12 mouse cellular contexts compared by ENCODE assay signal in genomic region chr5:121119331-121120034, GRCm38 (mm10).
DNase-seq lines count a peak whose midpoint lies in the region; ATAC-seq and TF ChIP-seq lines count a peak whose summit lies in the region.
"Had no signal": no experiment of that assay in that cellular context is flagged by ENCODE, and none has a peak within 500 bp of the region (broad histone marks: within the 10 kb centered on the region; RNA-seq: fewer than 3 reads in every experiment).

No protein-coding gene starts in this region.

- no peak for TF ChIP-seq CTCF in gastrocnemius, adult 2 months (IDR thresholded peaks at IDR 0.05)

- no peak for ATAC-seq in activated CD4-positive, CD25-positive, alpha-beta regulatory T cell, adult 4 months
- no peak for ATAC-seq in neural tube, embryonic 15.5 days (ENCODE audit: low FRiP score)
- ATAC-seq: CD4-positive, CD25-positive, alpha-beta regulatory T cell, adult 4 months; hindbrain, embryonic 16.5 days had no signal

- no peaks in the 10 kb centered on the region for H3K27me3 ChIP-seq in neural tube, embryonic 15.5 days (replicated peaks)

- H3K27ac ChIP-seq in gastrocnemius, adult 2 months, result peak overlapping the region; percentile 40; the same call in 1 of the 2 replicates
- no peak overlapping the region for H3K27ac ChIP-seq in neural tube, embryonic 15.5 days (replicated peaks)

- peaks cover 29% of the 10 kb centered on the region for H3K4me1 ChIP-seq in neural tube, embryonic 15.5 days

- H3K9me3 ChIP-seq in neural tube, embryonic 15.5 days (replicated peaks), result no peaks in the 10 kb centered on the region

- H3K9ac ChIP-seq in neural tube, embryonic 15.5 days (replicated peaks), result no peak overlapping the region

- H3K36me3 ChIP-seq in neural tube, embryonic 15.5 days, result no peaks in the 10 kb centered on the region

- H3K4me2 ChIP-seq in neural tube, embryonic 15.5 days, result no peak overlapping the region

- 76% methylated on average over 13 of the region's 13 CpGs for WGBS in neural tube, embryonic 15.5 days

- DNase-seq in gastrocnemius, adult 2 months, result no peak
- DNase-seq in gastrocnemius, adult 8-10 months (ENCODE audit: low spot score in 2 of 2), result no peak
- peak; percentile 76 for DNase-seq in right cerebral cortex, adult 18-20 months
- no peak for DNase-seq in right cerebral cortex, postnatal 4 days
- peak; percentile 65 to 91 for DNase-seq in left cerebral cortex, postnatal 25 days (ENCODE audit: low spot score in 2 of 2)
- DNase-seq: gastrocnemius, postnatal 14 days; liver; thymus, postnatal 36 days had no signal

- H3K4me3 ChIP-seq in gastrocnemius, adult 2 months, result no peak overlapping the region; the same call in 1 of the 2 replicates
- H3K4me3 ChIP-seq in neural tube, embryonic 15.5 days (replicated peaks), result no peak overlapping the region

- intact Hi-C loops in gastrocnemius, adult 2 months (cut with DNase I), result no loop called here
- intact Hi-C loops in left cerebral cortex, postnatal 25 days (cut with DNase I), result loop anchor here (1.0 to 2.0 kb wide), 2 partner anchors 100 to 111 kb away; no protein-coding TSS in a partner anchor

Comparison
In these comparisons a context has a peak if more than half of its experiments do, and no peak if none do; other contexts are left out.
1. DNase-seq: peak in right cerebral cortex, adult 18-20 months (single experiment) and left cerebral cortex, postnatal 25 days (2 of 2); none in gastrocnemius, adult 2 months (single experiment), gastrocnemius, adult 8-10 months (0 of 2) and right cerebral cortex, postnatal 4 days (single experiment).